Mouse (Mus musculus): ENCODE results near the gene Ripor2.

DNA sequence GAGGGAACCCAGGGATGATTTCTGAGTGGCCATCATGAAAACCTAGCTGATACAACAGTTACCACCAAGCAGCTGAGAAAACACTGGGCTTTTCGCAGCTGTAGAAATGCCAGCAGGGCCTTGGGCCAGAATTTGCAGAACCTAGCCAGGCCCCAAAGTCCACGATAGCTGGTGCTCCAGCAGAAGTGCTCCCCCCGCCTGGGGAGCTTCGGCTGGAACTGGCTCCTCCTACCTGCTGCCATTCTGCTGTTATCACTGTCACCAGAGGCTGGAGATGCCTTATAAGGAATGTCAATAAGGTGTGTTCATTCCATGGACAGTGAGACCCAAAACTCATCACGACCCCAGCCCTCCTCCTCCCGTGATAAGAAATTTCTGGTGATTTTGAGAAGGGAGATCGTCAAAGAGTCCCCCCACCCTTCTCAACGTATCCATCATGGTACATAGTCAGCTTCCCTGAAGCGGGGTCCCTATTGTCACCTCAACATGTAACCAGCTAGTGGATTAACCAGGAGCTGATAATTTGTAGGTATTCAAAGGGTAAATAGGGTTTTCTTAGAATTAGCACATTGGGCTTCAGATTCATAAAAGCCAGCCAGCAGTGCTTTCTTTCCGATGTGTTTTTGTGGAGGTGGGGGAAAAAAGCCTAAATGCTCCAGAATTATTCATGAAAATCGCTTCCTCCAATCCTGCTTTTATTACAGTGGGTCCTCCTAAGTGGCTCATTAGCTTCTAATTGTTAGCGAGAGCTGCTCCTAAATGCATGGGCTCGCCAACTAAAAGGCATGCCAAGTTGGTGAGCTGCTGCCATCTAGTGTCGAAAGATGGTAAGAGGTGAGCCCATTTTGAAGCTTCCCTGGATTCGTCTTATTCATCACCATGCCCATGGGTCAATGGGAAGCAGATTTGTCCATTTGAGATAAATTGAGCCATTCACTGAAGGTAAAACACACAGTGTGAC is 105.0 kb downstream of the Ripor2 start:
- TF ChIP-seq CTCF (IDR thresholded peaks at IDR 0.05; ENCODE audit: borderline replicate concordance, insufficient read depth, low read depth, low read length) (peak; percentile 87), POLR2A (IDR thresholded peaks at IDR 0.05; ENCODE audit: borderline replicate concordance, insufficient read depth, low read length) (no peak)

All from cerebellum, adult 2 months (tissue).